Mouse (Mus musculus) right cerebral cortex, postnatal 10 days (tissue): ENCODE results near the gene Atp5c1.

ENCODE experiments used
- DNase-seq, 2 experiments: peaks; one replicate each; pipeline ENCODE4 v3.0.0; 2021; ENCODE audit warnings: low spot score in 2 of 2

Atp5c1 gene

DNA sequence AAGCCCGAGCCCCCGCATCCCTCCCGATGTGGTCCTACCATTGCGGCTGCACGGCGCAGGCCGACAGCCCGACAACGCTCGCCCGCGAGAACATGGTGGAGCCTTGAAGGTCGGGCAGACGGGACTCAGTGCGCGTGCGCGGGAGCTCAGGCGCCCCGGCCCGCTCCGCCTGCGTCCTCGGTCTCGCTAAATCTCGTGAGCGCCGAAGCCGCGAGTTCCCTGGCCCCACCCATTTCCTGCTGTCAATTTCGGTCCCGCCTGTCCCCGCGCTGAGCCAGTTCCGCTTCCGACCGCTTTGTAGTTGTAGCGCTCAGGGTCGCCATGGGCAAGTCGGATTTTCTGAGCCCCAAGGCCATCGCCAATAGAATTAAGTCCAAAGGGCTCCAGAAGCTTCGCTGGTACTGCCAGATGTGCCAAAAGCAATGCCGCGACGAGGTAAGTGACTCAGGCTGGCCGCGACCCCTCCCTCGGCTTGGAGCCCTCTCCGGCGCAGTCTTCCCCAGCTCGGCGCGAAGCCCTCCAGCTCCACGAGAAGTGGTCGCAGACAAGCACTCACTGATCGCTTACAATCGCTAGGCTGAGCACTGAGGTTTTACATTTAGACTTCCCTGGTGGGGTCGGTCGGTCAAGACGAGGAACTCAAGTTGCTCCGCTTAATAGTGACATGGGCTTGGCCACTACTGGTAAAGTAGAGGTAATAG is at the start of gene Atp5c1, which contains the start of gene Kin:
Gene Atp5c1 (minus strand): TSS at position 201 of the 701 bp plus-strand sequence.
Gene Kin (plus strand): TSS at position 284 of the 701 bp plus-strand sequence.
- peak; percentile 98 to 99 for DNase-seq

DNA sequence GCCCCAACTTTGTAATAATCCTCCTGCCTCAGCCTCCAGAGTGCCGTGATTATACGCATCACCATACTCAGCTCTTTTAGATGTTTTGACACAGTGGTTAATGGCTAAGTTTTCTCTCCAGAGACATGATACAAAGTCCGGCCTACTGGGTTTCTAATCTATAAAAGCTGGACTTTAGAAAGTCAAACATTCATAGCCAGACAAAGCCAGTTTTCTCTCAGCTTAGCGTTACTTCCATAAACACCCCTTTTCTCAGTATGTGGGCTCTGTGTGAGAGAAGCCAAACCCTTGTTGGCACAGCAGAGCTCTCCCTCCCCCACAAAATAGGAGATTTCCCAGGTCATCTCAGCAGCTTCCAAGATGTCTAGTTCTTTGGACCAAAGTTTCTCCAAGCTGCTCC is 48.3 kb upstream of the Atp5c1 start:
- no peak for DNase-seq

DNA sequence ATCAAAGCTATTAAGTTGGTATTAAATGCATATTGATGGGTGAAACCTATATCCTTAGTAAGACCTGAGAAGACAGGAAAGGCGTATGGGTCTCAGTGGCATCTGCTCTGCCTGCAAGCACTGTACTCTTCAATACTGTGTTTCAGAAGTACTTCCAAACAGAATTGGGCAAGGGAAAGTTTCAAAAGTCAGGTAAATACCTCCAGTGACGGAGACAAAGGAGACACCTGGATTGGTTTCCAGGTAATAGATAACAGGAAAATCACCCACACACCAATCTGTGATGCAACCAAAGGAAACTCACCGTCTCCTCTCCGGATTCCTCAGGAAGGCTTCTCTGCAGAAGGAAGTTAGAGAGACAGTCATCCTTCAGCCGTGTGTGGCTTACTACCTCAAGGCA is 47.2 kb upstream of the Atp5c1 start:
- no peak for DNase-seq

DNA sequence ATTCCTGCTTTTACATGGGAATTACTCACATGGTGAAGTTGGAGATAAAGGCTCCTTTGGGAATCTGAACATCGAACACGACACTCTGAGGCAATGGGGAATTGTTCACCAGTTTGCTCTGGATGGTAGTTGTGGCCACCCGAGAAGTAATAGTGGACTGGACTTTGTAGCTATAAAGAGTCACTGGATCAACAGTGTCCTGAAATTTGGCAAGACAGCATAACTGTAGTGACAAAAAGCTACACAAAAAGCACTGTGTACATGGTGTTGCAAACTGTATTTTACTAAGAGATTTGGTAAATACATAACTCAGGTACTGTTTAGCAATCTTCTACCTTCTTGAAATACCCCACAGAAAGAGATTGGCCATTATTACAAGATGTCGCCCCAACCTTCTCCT is 45.8 kb upstream of the Atp5c1 start:
- DNase-seq = no peak

DNA sequence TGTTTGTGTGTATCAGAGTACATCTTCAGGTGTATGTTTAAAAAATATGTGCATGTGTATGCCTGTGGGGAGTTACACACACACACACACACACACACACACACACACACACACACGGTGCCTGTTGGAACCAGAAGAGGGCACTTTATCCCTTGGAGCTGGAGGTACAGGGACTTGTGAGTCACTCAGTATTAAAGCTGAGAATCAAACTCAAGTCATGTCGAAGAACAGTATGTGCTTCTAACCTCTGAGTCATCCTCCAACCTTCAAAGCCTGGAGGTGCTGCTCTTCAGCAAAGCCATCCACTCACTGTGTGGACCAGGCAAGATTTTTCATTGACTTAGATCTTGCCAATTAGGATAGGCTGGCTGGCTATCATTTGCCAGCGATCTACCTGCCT is 41.5 kb upstream of the Atp5c1 start:
- no peak for DNase-seq

DNA sequence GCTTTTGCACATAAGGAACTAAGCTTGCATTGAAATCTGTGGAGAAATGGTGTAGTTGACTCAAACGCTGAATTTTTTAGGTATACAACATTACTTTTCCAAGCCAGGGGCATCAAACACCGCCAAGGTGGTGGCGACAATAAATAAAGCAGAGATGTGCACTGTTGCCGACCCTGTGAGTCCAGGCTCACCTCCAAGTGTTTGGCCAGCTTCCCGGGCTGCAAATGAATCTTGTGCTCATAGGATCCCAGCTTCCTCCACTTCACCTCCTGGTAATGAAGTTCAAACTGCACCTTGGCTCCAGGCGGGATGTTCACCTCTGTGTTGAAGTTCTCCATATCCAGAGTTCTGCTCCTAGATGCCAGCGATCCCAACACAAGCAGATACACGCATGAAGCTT is 39.0 kb upstream of the Atp5c1 start:
- no peak for DNase-seq

DNA sequence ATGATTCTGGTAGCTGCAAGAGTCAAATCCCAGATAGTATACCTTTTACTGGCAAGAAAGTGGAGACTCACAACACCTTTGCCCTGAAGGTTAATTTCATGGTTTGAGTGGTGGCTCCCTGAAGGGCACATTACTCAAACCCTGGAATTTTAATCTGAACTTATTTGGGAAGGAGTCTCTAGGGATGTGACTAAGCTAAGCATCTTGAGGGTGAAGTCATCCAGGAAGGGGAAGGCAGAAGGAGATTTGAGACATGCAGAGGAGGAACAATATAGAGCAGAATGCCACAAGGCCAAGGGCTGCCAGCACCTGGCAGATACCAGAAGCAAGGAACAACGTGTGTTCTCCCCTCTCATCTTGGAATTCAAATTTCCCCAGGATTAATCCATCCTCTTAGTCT is 38.4 kb upstream of the Atp5c1 start:
- no peak for DNase-seq

DNA sequence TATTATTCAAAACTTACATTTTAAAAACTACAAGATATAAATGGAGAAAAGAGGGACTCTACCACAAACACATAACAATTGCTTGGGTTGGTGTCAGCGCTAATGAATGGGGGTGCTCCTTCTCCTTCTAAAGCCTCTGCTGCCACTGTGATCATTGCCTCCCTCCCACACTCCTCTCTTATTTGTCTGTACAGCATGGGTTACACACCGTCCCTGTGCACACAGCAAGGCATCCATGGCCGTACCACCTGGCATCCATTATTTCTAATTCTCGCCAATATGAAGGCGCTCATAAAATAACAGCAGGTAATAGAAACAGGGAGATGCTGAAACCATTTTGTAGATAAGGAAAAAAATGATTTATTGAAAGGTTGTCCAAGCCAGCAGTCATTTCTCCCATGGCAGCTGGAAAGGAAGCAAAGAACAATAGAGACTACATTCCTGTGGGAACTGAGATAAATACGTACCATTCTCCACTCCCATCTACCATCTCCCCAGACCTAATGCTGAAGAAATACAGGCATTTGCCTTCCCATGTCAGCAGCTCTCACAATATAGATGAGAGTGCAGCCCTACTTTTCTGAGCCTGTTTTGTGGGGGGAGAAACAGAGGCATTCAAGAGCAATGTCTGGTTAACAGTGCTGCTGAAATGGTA is 28.4 kb upstream of the Atp5c1 start:
- no peak for DNase-seq

DNA sequence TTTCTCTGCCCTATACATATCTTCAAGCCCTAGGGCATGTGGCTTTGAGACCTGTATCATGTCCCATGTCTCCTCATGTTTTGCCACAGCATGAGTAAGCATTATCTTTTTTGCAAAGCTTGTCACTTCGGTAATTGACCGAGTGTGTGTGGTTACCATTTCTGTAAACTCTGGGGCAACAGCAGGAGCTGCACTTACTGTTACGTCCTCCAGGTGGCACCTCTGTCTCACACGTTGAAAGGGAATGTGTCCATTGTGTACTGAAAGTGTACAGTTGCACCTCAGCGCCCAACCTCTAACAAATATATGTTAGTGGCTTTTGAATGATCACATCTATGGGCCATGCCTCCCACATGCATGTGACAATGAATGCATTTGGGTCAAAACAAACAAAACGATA is 20.9 kb upstream of the Atp5c1 start:
- DNase-seq = peak; percentile 48 to 66

DNA sequence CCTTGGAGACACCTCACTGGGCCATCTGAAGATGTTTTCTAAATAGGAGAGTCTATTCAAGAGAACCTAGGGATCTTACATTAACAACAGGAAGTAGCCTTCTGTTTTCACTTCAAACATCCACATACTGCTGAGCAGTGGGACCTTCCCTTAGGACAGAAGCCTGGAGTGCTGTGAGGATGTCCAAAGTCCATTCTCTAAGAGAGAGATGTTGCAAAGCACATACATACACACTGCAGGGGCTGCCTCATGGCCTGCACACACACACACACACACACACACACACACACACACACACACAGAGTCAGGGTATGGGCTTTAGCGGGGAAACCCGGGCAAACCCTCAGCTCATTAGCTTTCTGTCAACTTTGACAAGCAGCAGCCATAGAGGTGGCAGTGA is 20.2 kb upstream of the Atp5c1 start:
- DNase-seq = no peak

DNA sequence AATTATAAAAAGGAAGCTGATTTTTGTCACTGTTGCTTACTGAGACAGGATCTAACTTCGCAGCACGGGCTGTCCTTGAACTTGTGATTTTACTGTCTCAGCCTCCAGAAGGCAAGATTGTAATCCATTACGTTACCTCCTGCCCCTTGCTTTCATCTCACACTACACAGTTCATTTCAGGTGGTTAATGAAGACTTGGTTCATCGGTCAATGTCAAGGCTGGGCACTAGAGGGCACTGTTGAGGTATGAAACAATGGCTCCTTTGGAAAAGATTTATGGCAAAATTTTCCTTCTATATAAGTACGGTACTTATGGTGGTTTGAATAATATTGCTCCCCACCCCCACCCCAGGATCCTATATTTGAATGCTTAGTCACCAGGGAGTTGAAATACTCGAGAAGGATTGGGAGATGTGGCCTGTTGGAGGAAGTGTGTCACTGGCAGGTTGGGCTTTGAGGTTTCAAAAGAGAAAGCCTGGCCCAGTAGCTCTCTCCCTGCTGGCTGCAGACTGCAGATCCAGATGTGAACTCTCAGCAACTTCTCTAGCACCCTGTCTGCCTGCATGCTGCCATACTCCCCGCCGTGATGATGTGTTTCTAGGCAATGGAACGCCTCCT is 18.4 kb upstream of the Atp5c1 start:
- peak in 1 of 2 experiments; percentile 75 for DNase-seq

DNA sequence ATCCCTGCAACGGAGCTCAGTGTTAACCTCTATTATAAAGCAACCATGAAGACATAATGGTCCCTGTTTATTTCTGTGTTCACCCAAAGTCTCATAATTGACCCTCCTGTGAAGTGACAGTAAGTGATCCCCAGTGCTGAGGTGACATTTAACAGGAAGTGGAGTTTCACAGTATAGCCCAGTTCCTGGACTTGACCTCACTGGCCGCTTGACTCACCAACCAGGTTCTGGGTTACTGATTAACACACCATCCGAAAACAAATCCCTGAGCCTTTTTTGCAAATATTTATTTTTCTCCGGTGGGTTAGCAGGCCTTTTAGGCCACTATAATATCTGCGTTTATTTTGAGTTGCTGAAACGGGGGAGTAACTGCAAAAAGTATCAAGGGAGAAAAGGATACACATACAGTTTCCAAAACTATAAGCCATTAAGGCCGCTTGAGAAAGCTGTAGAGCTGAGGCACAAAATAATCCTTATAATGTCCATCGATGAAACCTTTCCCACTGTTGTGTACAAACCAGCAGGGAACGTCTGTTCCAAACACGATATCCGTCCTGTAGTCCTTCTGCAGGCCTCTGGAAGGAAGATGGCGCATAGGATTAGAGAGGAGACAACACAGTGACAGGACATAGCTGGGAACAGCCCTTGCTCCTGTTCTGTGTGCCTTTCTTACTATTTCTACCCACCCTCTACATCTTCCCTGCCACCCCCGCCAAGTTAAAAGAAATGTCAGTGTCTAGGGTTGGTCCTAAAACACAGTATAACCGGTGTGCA is 14.2 kb upstream of the Atp5c1 start:
- no peak for DNase-seq

DNA sequence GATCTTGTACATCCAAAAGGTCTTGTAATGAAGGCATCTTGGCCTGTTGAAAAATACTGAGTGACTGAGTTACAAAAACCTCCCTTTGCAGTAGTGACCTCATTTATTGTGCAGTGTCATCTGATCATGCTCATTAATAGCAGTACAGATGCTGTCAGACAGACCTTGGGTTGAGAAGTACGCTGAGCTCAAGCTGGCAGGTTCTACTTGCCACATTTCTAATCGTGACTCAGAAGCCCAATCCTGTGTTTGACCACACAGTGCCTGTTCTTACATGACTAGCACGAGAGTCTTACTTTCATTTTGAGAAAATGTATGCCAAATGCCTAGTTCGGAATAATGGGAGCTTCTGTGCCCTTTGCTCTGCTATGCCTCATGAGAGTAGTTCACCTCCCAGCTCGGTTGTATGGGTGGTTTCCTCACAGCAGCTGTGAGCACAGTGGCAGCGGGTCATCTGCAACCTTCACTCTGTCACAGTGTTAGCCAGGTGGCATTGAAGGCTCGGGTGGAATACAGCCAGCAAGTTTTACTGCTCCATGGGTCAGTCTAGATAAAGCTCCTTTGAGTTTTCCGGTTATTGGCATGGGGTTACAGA is 7.0 kb upstream of the Atp5c1 start:
- no peak for DNase-seq

DNA sequence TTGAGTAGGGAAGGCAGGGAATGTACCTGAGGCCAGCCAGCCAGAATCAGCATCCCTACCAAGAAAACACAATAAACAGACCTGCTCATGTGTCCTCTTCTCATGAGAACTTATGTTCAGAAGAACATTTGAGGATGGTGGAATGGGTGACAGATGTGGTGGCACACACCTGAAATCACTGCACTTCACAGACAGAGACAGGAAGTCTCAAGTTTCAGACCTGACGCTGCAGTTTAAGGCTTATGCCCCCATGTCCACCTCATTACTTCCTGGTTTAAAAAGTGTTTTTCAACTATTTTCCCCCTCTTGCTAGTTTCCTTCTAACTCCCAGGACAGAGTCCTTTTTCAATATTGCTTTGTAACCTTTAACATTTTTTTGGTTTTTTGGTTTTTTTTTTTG is 2.4 kb upstream of the Atp5c1 start:
- no peak for DNase-seq

DNA sequence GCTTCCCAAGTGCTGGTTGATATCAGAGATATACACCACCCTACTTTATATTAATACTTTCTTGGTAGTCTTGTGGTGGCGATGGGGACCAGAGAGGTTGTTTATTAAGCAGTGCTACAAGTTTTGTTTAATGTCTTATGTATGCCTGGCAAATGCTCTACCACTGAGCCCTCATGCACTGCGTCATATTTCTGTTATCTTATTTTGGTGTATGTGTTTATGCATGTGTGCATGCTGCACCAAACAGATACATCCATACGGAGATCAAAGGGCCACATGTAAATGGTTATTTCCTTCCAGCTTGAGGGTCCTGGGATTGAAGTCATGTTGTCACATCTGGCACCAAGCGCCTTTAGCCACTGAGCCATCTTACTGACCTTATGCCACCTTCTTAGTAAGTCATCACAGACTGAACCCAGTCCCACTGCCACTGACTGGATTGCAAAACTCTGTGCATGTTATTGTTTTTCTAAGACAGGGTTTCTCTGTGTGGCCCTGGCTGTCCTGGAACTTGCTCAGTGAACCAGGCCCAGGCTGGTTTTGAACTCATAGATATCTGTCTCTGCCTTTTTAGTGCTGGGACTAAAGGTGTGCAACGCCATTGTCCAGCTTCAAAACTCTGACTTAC is 1.3 kb upstream of the Atp5c1 start:
- no peak for DNase-seq

DNA sequence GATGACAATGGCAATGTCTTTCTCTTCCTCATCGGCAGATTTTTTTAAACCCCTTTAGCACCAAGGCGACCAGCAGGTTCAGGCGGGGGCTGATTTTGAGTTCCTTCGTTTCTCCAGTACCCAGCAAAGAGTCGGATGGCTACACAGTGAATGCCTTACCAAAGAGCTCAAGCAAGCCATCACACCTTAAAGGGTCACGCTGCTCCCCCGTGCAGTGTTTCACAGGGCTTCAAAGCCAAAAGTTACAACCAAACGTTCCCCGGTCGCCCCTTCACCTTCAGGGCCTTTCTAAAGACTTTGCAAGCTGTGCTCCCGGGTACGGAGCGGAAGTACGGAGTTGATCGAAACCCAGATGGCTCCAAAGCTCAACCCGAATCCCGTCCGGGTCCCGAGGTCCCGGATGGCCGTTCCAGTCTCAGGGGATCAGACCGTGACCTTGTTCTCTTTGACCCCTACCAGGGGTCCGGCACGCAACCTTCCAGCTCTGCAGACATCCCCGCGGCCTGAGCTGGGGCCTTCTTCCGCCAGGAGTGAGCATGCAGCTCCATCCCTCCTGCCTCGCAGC is 483 bp downstream of the Atp5c1 start:
- no peak for DNase-seq

DNA sequence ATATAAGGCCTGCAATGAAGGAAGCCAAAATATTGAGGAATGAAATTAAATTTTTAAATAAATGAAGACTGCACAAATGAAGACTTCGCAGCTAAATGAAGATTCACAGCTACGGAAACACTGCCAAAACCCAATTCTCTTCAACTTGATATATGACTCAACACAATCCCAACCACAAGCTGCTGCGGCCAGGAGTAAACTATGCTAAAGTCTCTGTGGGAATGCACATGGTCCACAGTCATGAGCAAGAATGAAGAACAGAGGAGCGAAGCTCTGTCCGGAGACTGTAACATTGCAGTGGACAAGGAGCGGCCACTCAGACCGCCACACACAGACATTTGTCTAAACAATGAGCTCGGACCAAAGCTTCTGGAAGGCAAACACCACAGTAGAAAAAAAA is 3.6 kb downstream of the Atp5c1 start:
- DNase-seq = no peak

DNA sequence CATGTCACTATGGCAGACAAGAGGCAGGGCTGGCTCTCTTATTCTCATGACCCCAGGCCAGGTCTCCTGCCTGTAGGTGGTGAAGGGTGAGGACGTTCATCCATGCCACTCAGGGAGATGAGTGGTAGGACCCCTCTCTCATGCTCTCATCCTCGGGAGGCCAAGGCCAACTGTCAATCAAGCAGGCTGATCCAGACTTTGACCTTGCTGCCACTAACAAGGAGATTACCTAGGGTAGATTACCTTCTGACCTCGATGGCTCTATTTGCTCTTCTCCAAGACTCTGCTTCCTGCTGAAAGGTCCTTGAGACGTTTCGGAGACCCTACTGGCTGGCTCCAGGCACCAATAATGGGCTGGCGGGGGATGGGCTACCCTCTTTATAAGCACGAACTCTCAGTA is 5.8 kb downstream of the Atp5c1 start:
- no peak for DNase-seq

DNA sequence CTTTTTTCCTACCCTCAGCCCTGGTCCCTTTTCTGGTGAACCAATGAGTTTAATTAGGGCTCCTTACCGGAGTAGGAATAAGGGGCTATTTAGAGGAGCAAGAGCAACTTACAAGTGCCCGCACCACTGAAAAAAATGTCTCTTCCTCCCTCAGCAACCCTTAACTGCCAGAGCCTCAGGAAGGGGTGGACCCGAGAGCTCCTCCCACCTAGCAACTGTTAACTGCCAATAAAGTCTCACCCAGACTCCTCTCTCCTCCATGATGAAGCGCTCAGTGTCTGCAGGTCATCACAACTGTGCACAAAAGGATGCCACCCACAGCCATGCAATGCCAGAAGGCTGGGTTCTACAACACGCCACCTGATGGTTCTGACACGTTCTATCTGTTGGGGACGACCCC is 8.6 kb downstream of the Atp5c1 start:
- no peak for DNase-seq

DNA sequence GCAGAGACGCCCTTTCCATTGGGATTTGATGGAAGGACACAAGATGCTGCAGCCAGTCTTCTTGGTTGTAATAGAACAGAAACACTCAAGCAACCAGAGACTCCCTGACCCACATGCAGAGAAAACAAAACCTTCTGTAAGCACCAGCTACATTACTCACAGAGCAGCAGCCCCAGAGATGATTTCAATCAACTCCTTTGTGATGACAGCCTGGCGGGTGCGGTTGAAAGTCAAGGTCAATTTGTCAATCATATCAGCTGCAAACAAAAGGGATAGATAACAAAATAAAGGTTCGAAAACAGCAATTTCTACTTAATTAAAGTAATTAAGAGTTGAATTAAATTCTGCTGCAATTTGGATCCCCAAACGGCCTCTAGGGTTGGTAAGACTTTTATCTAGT is 21.5 kb downstream of the Atp5c1 start:
- DNase-seq = no peak

DNA sequence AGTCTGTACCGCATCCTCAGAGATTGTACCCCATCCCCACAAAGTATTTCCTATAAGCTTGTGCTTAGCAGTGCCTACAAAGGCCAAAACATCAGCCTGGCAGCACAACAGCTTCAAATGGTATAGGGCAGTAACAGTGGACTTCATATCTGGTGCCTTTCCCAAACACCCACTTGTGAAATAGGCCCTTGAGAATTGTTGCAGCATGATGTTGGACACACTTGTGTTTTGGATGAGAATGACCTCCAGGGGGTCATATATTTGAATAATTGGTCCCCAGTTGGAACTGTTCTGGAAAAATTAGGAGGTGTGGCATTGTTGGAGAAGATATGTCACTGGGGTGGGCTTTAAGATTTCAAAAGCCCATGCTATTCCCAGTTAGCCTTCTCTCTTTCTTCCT is 28.3 kb downstream of the Atp5c1 start:
- DNase-seq = no peak
